Mouse (Mus musculus) urinary bladder, adult 2 months (tissue): Measurements from ENCODE around the gene Pramel1. TPM values are rescaled to one million over a fixed set of nuclear protein-coding genes. Genes with fewer than 3 reads are reported as not detected.
"Not testable (repeated sequence)": the region's sequence is repeated elsewhere in the genome, so short reads cannot be mapped to it uniquely, and the experiment has no call there.

Experiments used
- DNase-seq: peaks from one replicate; pipeline ENCODE4 v3.0.0; 2022; ENCODE audit warnings: low spot score
- polyA plus RNA-seq: library from polyadenylated mRNA; depleted of rRNA; stranded (reverse); fragments of >200 nt; gene quantifications from 2 replicates; pipeline ENCODE4 v1.2.3, GENCODE M21; 2012; rRNA removed

Gene Pramel1
- not detected in 2 replicates for polyA plus RNA-seq

DNA sequence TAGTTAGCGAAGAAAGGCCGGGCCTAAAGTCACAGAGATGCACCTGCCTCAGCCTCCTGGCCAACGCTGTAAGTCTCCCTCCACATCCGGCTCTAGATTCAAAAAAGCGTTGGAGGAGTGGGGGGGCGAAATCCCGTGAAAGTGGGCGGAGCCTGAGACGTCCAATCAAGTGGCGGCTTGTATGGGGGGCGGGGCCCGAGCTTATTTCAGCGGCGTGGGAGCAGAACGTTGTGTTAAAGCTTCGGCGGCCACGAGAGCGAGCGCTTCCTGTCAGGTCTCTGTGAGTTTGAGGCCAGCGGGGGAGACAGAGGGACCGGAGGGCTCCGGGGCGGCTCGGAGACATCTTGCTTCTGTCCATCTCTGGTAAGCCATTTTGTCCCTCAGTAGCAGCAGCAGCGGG is at the start of gene Pramel1:
Pramel1 (plus strand) TSS at position 248 of the 400 bp plus-strand sequence.
- DNase-seq, result no peak

DNA sequence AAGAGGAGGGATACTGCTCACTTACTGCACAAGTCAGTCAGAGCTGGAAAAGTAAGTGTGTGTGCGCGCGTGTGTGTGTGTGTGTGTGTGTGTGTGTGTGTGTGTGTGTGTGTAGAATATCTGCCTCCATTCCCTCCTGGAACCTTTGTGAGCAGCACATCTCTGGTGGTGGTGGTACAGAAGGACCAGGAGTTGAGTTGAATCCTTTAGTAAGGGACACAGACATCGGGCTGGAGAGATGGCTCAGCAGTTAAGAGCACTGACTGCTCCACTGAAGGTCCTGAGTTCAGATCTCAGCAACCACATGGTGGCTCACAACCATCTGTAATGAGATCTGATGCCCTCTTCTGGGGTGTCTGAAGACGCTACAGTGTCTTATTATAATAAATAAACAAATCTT is 48.7 kb upstream of the Pramel1 start:
- DNase-seq, result not testable (repeated sequence)

- no peak for DNase-seq
These were observed 45.5 kb upstream of the Pramel1 start for GRCm38 (mm10) chr4:143348678-143349077.

DNA sequence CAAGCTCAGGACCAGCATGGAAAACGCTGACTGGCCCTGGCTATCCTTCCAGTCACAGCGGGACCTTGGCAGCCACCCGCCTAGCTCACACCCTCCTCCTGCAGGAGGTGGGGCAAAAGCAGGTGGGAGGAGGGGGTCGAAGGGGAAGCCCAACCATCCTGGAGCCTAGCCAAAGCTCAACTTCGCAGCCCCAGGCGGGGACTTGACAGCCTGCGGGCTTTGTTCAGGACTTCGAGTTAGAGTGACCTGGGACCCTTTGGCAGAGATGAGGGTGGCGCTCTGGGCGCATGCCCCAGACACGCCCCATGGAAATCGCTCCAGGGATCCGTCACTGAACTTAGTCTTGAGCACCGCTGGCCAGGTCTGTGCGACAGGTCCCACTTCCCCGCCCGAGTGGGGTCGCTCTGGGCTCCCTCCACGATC is 44.7 kb upstream of the Pramel1 start, which contains the start of gene Lrrc38:
Lrrc38 (plus strand) TSS at position 274 of the 423 bp plus-strand sequence.
- no peak for DNase-seq

DNA sequence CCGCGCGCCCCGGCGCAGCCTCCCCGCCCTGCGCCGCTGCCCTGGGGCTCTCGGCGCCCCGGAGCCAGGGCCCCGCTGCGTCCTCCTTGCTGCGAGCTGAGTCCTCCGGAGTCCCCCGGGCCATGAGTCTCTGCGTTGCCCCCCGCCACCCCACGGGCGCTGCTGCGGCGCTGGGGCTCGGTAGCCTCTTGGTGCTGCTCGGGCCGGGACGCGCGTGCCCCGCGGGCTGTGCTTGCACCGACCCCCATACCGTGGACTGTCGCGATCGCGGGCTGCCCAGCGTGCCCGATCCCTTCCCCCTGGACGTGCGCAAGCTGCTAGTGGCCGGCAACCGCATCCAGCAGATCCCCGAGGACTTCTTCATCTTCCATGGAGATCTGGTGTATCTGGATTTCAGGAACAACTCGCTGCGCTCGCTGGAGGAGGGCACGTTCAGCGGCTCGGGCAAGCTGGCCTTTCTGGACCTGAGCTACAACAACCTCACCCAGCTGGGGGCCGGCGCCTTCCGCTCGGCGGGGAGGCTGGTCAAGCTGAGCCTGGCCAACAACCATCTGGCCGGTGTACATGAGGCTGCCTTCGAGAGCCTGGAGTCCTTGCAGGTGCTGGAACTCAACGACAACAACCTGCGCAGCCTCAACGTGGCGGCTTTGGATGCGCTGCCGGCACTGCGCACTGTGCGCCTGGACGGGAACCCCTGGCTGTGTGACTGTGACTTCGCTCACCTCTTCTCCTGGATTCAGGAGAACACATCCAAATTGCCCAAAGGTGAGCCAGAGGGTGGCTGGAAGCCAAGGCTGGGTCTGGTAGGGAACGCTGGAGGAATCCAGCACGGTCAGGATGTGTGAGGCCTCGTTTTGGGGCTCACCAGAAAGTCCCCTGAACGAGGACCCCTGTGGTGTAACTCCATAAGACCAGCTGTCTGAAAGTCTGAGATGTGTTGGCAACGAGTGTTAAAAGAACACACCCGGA is 43.9 kb upstream of the Pramel1 start:
- no peak for DNase-seq

DNA sequence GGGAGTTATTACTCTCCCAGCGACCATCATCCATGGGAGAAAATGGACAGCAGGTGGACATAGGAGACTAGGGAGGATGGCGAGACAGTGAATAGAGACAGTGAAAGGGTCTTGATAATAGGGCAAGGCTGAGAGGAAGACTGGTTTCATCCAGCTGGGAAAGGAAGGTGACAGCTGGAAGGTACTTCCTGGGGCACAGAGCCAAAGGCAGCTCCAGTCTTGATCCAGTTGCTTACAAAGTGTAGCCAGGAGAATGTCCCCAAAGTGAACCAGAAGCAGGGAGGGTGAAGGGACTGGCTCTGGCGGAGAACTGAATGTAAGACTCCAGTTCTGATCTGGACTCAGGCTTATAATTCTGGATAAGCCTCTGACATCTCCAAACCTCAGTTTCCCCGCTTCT is 41.9 kb upstream of the Pramel1 start:
- no peak for DNase-seq

DNA sequence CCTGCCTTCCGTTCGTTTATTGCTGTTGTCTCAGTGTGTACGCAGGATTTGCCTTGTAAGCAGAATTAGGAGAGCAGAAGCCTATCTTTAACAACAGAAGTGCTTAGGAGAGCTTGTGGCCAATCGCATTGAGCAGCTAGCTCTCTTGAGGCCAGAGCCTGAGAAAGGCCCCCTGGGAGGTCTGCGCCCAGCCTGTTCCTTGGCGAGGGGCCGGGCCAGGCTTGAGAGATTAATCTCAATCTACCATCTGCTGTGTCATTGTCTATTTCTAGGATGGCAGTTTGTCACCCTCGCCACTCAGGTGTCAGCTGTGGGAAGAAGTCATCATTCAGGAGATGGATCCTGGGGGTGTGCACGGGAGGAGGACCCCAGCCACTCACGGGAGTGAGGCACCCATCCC is 32.7 kb upstream of the Pramel1 start:
- no peak for DNase-seq

DNA sequence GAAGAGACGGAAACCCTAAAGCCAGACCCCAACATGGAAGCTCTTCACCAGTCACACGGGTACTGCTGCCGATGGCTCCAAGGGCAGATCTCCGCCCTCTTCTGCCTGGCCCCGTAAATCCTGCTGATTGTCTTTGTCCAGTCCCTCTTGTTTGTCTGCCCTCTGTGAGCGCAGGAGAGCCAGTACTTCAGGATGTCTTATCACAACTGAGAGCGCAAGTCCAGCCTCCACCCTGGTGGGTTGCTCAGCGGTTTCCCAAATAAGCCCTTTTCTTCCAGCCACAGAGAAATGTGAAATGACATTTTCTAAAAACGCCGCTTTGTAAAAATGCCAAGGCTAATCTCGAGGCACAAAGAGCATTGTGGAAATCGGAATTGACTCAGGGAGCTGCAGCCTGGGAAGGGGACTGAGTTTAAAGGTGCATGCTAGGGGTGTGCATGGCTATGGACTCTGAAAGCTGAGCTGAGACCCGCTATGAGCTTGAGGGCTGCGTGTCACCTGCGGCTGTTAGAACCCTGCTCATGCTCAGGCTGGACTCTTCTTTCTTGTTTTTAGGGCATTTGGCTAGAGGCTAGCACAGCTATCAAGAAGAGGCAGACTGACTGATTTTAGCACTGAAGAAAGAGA is 27.7 kb upstream of the Pramel1 start:
- no peak for DNase-seq

GRCm38 (mm10) chr4:143379480-143379879 is 14.7 kb upstream of the Pramel1 start:
- no peak for DNase-seq

- no peak for DNase-seq
These were observed 14.1 kb upstream of the Pramel1 start for GRCm38 (mm10) chr4:143379931-143380715.

DNA sequence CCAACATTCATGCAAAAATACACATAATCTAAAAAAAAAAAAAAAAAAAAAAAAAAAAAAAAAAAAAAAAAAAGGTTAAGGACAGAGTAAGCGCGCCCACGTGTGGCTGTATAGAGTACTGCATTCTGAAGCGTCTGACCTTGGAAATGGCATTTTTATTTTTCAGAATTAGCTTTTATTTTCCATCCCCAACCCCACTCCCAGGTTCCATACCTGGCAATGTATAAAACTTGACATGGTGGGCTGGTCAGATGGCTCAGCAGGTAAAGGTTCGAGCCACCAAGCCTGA is 13.6 kb upstream of the Pramel1 start:
- DNase-seq, result no peak

DNA sequence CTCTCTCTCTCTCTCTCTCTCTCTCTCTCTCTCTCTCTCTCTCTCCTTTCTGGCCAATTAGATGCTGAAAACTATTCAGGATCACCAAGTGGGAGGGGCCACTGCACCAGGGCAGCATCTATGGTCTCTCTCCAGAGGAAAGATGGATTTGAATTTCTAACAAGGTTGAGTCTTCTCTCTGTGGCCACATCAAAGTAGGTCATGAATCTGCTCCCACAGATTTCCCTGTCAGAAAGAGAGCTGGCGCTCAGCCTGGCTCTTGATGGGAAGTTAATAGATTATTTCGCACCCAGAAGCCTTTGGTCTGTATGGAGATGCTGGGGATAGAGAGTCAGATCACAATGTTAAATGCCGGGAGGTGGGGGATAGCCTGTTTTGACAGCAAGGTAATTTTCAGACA is 12.1 kb upstream of the Pramel1 start:
- no peak for DNase-seq

GRCm38 (mm10) chr4:143383646-143384045 is 10.6 kb upstream of the Pramel1 start:
- no peak for DNase-seq

- DNase-seq, result peak; percentile 23
These were observed 5.1 kb upstream of the Pramel1 start for GRCm38 (mm10) chr4:143388955-143389702.

DNA sequence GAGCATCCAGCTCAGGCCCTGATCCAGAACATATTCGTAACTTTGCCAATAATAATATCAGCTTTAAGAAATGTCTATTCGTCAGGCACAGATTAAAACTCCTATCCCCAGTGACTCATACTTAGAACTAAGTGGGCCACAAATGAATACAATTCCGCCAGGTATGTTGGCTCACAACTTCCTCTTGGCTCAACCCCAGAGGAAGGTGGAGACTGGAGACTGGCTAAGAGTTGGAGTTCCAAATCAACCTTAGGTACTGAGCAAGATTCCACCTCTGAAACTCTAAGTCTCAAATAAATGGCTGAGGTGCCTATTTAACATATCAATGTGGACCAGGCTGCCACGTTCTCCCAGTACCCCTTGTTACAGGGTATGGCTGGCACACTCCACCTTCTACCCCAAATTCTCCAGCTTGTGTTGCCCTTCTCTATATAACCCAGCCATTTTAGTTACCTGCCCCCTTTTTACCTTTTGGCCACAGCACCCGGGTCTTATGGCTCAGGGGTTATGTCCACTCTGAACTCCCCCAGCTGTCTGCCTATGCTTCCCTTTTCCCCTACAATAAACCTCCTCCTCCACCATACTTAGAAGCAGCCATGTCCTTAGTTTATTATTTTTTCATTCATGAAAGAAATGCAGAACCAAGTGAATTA is 17.5 kb downstream of the Pramel1 start:
- DNase-seq, result no peak

- peak; percentile 67 for DNase-seq
These were observed 18.2 kb downstream of the Pramel1 start, which contains the start of gene Pramef8 for GRCm38 (mm10) chr4:143412219-143413092. Pramef8 (plus strand) TSS chr4:143412426.

DNA sequence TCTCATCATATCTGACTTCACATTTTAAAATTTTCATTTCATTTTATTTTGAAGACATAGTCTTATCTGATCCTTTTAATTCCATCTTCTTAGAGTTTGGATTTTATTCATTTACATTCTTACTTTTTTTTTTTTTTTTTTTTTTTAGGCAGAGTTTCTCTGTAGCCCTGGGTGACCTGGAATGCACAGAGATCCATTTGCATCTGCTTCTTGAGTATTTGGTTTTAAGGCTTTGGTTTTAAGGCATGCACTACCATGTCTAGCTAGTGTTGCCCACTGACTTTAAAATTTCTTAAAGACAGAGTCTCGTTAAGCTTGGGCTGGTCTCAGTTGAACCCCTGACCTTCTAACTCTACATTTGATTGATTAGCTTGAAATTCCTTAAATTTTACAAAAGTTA is 19.4 kb downstream of the Pramel1 start:
- no peak for DNase-seq

DNA sequence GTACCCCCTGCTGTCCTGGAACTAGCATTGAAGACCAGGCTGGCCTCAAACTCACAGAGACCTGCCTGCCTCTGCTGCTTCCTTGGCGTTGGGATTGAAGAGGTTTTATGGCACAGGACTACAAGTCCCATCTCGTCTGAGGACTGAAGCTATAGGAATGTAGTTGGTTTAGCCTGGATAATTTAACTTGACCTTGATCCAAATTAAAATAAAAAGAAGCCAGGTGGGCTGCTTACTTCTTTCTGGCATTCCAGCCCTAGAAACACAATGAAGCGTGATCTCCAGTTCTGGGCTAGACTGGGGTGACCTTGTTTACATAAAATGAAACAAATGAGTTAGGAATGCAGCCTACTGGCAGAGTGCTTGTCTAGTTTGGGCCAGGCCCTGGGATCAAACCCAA is 19.9 kb downstream of the Pramel1 start:
- DNase-seq, result no peak

DNA sequence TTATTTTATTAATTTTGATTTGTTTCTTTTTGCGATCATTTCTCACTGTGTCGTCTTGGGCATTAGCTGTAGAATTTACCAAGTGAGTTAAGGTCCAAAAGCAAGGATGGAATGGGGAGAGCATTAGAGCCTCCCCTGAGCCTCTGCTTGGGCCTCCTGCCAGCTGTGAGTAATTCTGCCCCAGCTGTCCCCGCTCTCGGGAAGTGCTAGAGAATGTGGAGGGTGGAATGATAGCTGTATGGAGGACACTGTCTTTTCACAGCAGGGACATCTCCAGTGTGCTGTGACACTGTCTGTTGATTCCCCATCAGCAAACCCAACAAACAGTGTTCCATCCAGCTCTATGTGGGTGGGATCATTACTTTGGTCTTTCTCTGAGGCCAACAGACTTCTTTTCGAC is 32.5 kb downstream of the Pramel1 start:
- not testable (repeated sequence) for DNase-seq
